Mouse (Mus musculus) lung, postnatal 0 days (tissue): ENCODE measurements around the gene Olfr71.
A peak's percentile ranks its signal among the peaks of the same experiment; 100 is the strongest.

ENCODE experiments used
- CTCF ChIP-seq: IDR thresholded peaks from 2 replicates; pipeline ENCODE4 v1.5.1; 2016; ENCODE audit warnings: antibody characterized with exemption, mild to moderate bottlenecking
- EP300 ChIP-seq: IDR thresholded peaks from 2 replicates; pipeline ENCODE4 v1.6.1; 2016; ENCODE audit warnings: antibody characterized with exemption, mild to moderate bottlenecking, control low read depth

DNA sequence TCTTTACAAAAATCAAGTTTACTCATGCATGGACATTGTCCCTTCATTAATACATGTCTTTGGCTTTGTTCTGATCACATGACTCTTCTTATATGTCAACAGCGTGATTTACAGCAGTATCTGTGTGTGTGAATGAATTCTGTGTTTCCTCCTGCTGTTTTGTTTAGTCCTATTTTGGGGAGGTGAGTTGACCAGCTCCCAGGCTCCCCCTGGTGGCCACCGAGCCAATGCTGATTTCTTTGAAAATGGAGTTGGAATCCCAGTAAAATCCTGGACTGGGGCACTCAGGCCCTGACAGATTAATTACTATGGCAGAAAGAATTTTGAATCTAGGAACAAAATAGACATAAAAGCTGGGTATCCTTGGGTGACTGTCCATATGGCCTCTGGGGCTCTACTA, 1.8 kb upstream of the Olfr71 start:
- no peak for TF ChIP-seq EP300
- peak; percentile 93 for TF ChIP-seq CTCF
